Mouse (Mus musculus) stomach, postnatal 0 days (tissue): Measurements from ENCODE around the gene Chrna10. TPM values are rescaled to one million over a fixed set of nuclear protein-coding genes. Genes with fewer than 3 reads are reported as not detected.

Experiments used
- ATAC-seq: fragments of 200-750 bp; cut with Nextera tagmentation; 2 replicates; pipeline ENCODE4 v1.8.0; 2017; ENCODE audit not compliant: low FRiP score, low TSS enrichment
- DNase-seq: peaks from one replicate; pipeline ENCODE4 v3.0.0-alpha.2; 2016; ENCODE audit warnings: low spot score
- H3K27ac ChIP-seq: fragments of 300-500 bp; sonication (generic); replicated peaks from 2 replicates; pipeline ENCODE4 v1.5.1; 2014; ENCODE audit warnings: mild to moderate bottlenecking, control low read depth
- H3K27me3 ChIP-seq: fragments of 300-500 bp; sonication (generic); 2 replicates; pipeline ENCODE4 v1.6.1; 2014; ENCODE audit warnings: low read length; ENCODE audit not compliant: control insufficient read depth, insufficient read depth
- H3K36me3 ChIP-seq: fragments of 300-500 bp; sonication (generic); 2 replicates; pipeline ENCODE4 v1.6.1; 2014; ENCODE audit warnings: low read length, mixed read lengths; ENCODE audit not compliant: control insufficient read depth, insufficient read depth
- H3K4me1 ChIP-seq: fragments of 300-500 bp; sonication (generic); replicated peaks from 2 replicates; pipeline ENCODE4 v1.6.1; 2014; ENCODE audit warnings: antibody characterized with exemption; ENCODE audit not compliant: control insufficient read depth, insufficient read depth
- H3K4me2 ChIP-seq: fragments of 300-500 bp; sonication (generic); replicated peaks from 2 replicates; pipeline ENCODE4 v1.6.1; 2014; ENCODE audit warnings: low read depth, mild to moderate bottlenecking, control low read depth, moderate library complexity
- H3K4me3 ChIP-seq: fragments of 300-500 bp; sonication (generic); 2 replicates; pipeline ENCODE4 v1.5.1; 2014; ENCODE audit warnings: low read depth, low read length, control low read depth
- H3K9ac ChIP-seq: fragments of 300-500 bp; sonication (generic); 2 replicates; pipeline ENCODE4 v1.6.1; 2014; ENCODE audit warnings: mild to moderate bottlenecking, low read length, control low read depth, mixed read lengths
- H3K9me3 ChIP-seq: fragments of 300-500 bp; sonication (generic); 2 replicates; pipeline ENCODE4 v1.6.1; 2016; ENCODE audit warnings: low read length; ENCODE audit not compliant: control insufficient read depth
- CTCF ChIP-seq: IDR thresholded peaks from 2 replicates; pipeline ENCODE4 v1.5.1; 2016; ENCODE audit warnings: antibody characterized with exemption, low read depth, mild to moderate bottlenecking, moderate library complexity
- EP300 ChIP-seq: optimal IDR thresholded peaks from 2 replicates; pipeline ENCODE3; 2016; ENCODE audit warnings: antibody characterized with exemption
- WGBS: fragments of 180-500 bp; shearing (Covaris S2); extraction: QIAGEN DNeasy Blood & Tissue Kit; methylation state at CpG from one replicate; pipeline ENCODE4 v1.1.7; 2014; 5-methylcytosine and 5-hydroxymethylcytosine counted together
- polyA plus RNA-seq: library from polyadenylated mRNA; unstranded; fragments of >200 nt; fragmentation: Nextera tagmentation; extraction: Ambion mirVana; gene quantifications from 2 replicates; pipeline ENCODE4 v1.2.1, GENCODE M21; 2015

The Chrna10 gene
- polyA plus RNA-seq, 1 experiment from 2014 or later = not detected

GRCm38 (mm10) chr7:102117382-102117781 is 754 bp upstream of the Chrna10 start:
- no peak for DNase-seq
- Histone ChIP-seq H3K4me3 (no peak overlapping the region), H3K4me2 (no peak overlapping the region), H3K27me3 (no peaks in the 10 kb centered on the region), H3K9ac (no peak overlapping the region), H3K9me3 (no peaks in the 10 kb centered on the region), H3K27ac (no peak overlapping the region), H3K36me3 (peaks cover 11% of the 10 kb centered on the region), H3K4me1 (no peaks in the 10 kb centered on the region)
- TF ChIP-seq EP300 (no peak), CTCF (no peak)
- WGBS = 73% methylated on average over 6 of the region's 6 CpGs
- ATAC-seq = no peak

DNA sequence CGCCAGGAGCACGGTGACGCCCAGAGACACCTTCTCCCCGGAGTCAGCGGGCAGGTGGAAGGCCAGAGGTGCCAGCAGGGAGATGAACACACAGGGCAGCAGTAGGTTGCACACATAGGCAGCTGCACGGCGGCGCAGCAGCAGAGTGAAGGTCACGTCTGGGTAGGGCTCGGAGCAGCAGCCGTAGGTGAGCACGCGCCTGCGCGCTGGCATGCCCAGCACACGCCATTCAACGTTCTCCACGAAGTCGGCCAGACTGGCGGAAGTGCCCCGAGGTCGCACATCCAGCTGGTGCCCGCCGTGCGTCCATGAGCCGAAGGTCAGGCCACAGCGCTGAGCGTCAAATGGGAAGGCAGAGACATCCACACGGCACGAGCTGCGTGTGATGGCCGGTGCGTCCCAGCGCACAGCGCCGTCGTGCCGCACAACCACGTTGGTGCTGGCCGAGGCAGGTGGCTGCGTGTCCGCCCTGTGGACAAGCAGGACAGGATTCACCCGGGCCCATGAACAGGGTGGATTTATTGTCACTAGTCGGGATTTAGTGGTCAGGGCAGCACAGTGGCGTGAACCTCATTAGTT is 3.4 kb downstream of the Chrna10 start:
- Histone ChIP-seq H3K9ac (no peak overlapping the region), H3K36me3 (no peaks in the 10 kb centered on the region), H3K9me3 (no peaks in the 10 kb centered on the region), H3K4me3 (no peak overlapping the region), H3K27me3 (no peaks in the 10 kb centered on the region), H3K4me1 (no peaks in the 10 kb centered on the region), H3K27ac (no peak overlapping the region), H3K4me2 (no peak overlapping the region)
- DNase-seq (no peak), ATAC-seq (no peak)
- whole genome bisulfite sequencing = 74% methylated on average over 45 of the region's 45 CpGs
- no peak for TF ChIP-seq CTCF
- TF ChIP-seq EP300 = no peak

DNA sequence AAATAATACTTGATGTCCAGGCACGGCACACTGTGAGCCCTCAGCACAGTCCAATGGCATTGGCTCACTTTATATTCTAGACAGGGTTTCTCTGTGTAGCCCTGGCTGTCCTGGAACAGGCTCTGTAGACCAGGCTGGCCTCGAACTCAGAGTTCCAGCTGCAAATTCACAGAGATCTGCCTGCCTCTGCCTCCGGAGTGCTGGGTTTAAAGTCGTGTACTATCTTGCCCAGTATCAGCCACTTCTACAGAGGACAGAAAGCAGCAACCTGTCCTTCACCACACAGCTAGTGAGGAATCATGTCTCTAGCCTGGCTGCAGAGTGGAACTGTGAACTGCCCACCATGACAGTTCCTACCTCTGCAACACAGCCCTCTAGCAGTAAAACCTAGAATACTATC is 6.9 kb downstream of the Chrna10 start:
- DNase-seq (no peak), ATAC-seq (no peak)
- H3K9me3 ChIP-seq = no peaks in the 10 kb centered on the region
- H3K36me3 ChIP-seq = no peaks in the 10 kb centered on the region
- H3K4me3 ChIP-seq = no peak overlapping the region
- H3K4me2 ChIP-seq = no peak overlapping the region
- no peak overlapping the region for H3K27ac ChIP-seq
- TF ChIP-seq EP300 (no peak), CTCF (no peak)
- H3K27me3 ChIP-seq = no peaks in the 10 kb centered on the region
- no peak overlapping the region for H3K9ac ChIP-seq
- WGBS = 92% methylated on average over 4 of the region's 4 CpGs
- no peaks in the 10 kb centered on the region for H3K4me1 ChIP-seq

- WGBS = 80% methylated on average over 7 of the region's 7 CpGs
- Histone ChIP-seq H3K4me3 (no peak within 1 kb of the TSS), H3K27ac (no peak within 1 kb of the TSS), H3K36me3 (no peaks in the 10 kb centered on the region), H3K27me3 (no peaks in the 10 kb centered on the region), H3K4me2 (no peak within 1 kb of the TSS), H3K9me3 (no peaks in the 10 kb centered on the region), H3K4me1 (no peaks in the 10 kb centered on the region), H3K9ac (no peak within 1 kb of the TSS)
- DNase-seq (no peak), ATAC-seq (no peak)
- TF ChIP-seq EP300 = no peak
- no peak for TF ChIP-seq CTCF
These were observed 7.5 kb downstream of the Chrna10 start, which contains the start of gene Art5 for GRCm38 (mm10) chr7:102109171-102109570. Gene Art5 (minus strand): TSS chr7:102109489.

GRCm38 (mm10) chr7:102108206-102108605 is 8.4 kb downstream of the Chrna10 start:
- no peaks in the 10 kb centered on the region for H3K27me3 ChIP-seq
- no peak overlapping the region for H3K4me3 ChIP-seq
- no peak overlapping the region for H3K4me2 ChIP-seq
- H3K9me3 ChIP-seq = no peaks in the 10 kb centered on the region
- 73% methylated on average over 1 of the region's 1 CpGs for WGBS
- no peak overlapping the region for H3K27ac ChIP-seq
- no peak overlapping the region for H3K9ac ChIP-seq
- no peak for TF ChIP-seq EP300
- no peak for TF ChIP-seq CTCF
- no peak for DNase-seq
- ATAC-seq = no peak
- H3K36me3 ChIP-seq = no peaks in the 10 kb centered on the region
- no peaks in the 10 kb centered on the region for H3K4me1 ChIP-seq

- 10% methylated on average over 23 of the region's 23 CpGs for WGBS
- ATAC-seq (no peak), DNase-seq (peak; percentile 27)
- TF ChIP-seq CTCF (peak; percentile 42), EP300 (no peak)
- Histone ChIP-seq H3K27ac (no peak overlapping the region), H3K4me1 (no peaks in the 10 kb centered on the region), H3K36me3 (no peaks in the 10 kb centered on the region), H3K27me3 (no peaks in the 10 kb centered on the region), H3K9ac (peak overlapping the region; percentile 35; the same call in 1 of the 2 replicates), H3K4me3 (peak overlapping the region; percentile 27), H3K9me3 (no peaks in the 10 kb centered on the region), H3K4me2 (peak overlapping the region; percentile 60)
These were observed 9.9 kb downstream of the Chrna10 start for GRCm38 (mm10) chr7:102106700-102107141.
